Mouse (Mus musculus) midbrain, embryonic 12.5 days (tissue): ENCODE results near the gene Map2k2. TPM values are rescaled to one million over a fixed set of nuclear protein-coding genes. Genes with fewer than 3 reads are reported as not detected.
A peak's percentile ranks its signal among the peaks of the same experiment; 100 is the strongest.
"Not testable (repeated sequence)": the region's sequence is repeated elsewhere in the genome, so short reads cannot be mapped to it uniquely, and the experiment has no call there.

Experiments
- ATAC-seq: fragments of 200-750 bp; cut with Nextera tagmentation; 2 replicates; pipeline ENCODE4 v1.8.0; 2017; ENCODE audit warnings: low read depth, moderate TSS enrichment, moderate library complexity; ENCODE audit not compliant: low FRiP score
- H3K27ac ChIP-seq: fragments of 300-500 bp; sonication (generic); replicated peaks from 2 replicates; pipeline ENCODE4 v1.5.1; 2016; ENCODE audit warnings: mild to moderate bottlenecking
- H3K27me3 ChIP-seq: fragments of 300-500 bp; sonication (generic); 2 replicates; pipeline ENCODE4 v1.6.1; 2016; ENCODE audit warnings: mild to moderate bottlenecking
- H3K36me3 ChIP-seq: fragments of 300-500 bp; sonication (generic); 2 replicates; pipeline ENCODE4 v1.6.1; 2016
- H3K4me1 ChIP-seq: fragments of 300-500 bp; sonication (generic); 2 replicates; pipeline ENCODE4 v1.6.1; 2016
- H3K4me2 ChIP-seq: fragments of 300-500 bp; sonication (generic); replicated peaks from 2 replicates; pipeline ENCODE4 v1.6.1; 2016; ENCODE audit warnings: mild to moderate bottlenecking, moderate library complexity
- H3K4me3 ChIP-seq: fragments of 300-500 bp; sonication (generic); 2 replicates; pipeline ENCODE4 v1.5.1; 2016; ENCODE audit warnings: mild to moderate bottlenecking
- H3K9ac ChIP-seq: fragments of 300-500 bp; sonication (generic); replicated peaks from 2 replicates; pipeline ENCODE4 v1.6.1; 2016; ENCODE audit warnings: mild to moderate bottlenecking, moderate library complexity
- H3K9me3 ChIP-seq: fragments of 300-500 bp; sonication (generic); 2 replicates; pipeline ENCODE4 v1.6.1; 2016; ENCODE audit warnings: mild to moderate bottlenecking
- WGBS: fragments of 180-500 bp; shearing (Covaris S2); methylation state at CpG from one replicate; pipeline ENCODE4 v1.1.7; 2016; 5-methylcytosine and 5-hydroxymethylcytosine counted together
- polyA plus RNA-seq: library from polyadenylated mRNA; unstranded; fragments of >200 nt; fragmentation: Nextera tagmentation; extraction: Ambion mirVana; gene quantifications from 2 replicates; pipeline ENCODE4 v1.2.1, GENCODE M21; 2016

Gene Map2k2
- 245 and 248 TPM in 2 replicates for polyA plus RNA-seq

DNA sequence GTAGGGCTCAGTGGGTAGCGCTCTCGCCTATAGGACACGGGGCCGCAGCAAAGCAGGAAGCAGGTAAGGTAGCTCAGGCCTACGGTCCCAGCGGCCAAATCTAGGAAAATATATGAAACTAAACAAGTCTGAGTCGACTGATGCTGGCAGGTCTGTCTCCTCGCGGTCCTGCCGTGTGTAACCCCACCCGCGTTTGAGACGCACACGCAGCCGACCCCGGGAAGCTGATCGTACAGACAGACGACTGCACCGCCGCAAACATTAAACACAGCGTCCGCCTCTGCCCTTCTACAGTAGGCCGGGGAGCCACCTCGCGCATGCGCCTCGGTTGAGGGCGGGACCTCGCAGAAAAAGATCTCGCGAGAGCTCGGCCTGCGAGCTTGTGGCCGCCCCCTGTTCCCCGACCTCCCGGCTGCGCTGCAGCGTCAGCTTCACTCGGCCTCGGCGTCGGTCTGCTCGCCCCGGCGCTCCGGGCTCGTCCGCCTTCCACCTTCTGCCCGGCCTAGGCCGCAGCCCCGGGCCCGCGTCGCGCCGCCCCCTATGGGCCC is at the start of gene Map2k2:
Gene Map2k2, plus strand, starts transcription at position 351 of the 548 bp plus-strand sequence.
- peak within 1 kb of the TSS; percentile 91 for H3K9ac ChIP-seq

GRCm38 (mm10) chr10:81057406-81058130 is 48.1 kb upstream of the Map2k2 start:
- Histone ChIP-seq H3K9ac (peak overlapping the region; percentile 28; the same call in 1 of the 2 replicates), H3K4me1 (peaks cover 26% of the 10 kb centered on the region), H3K27me3 (no peaks in the 10 kb centered on the region), H3K9me3 (no peaks in the 10 kb centered on the region), H3K4me2 (no peak overlapping the region), H3K4me3 (0 out of 2 replicates have a peak overlapping the region, but pooled peaks have one; percentile 3), H3K27ac (no peak overlapping the region), H3K36me3 (peaks cover 11% of the 10 kb centered on the region; the same call in 1 of the 2 replicates)
- no peak for ATAC-seq
- WGBS, result 93% methylated on average over 23 of the region's 23 CpGs

More for the DNA sequence above, at the start of gene Map2k2:
- Histone ChIP-seq H3K4me1 (peaks cover 23% of the 10 kb centered on the region), H3K27me3 (no peaks in the 10 kb centered on the region), H3K9me3 (no peaks in the 10 kb centered on the region), H3K27ac (peak within 1 kb of the TSS; percentile 98), H3K4me3 (peak within 1 kb of the TSS; percentile 71), H3K4me2 (peak within 1 kb of the TSS; percentile 64), H3K36me3 (peaks cover 28% of the 10 kb centered on the region)
- ATAC-seq, result peak; percentile 93
- under 1% methylated on average over 56 of the region's 56 CpGs for WGBS

- peak overlapping the region; percentile 89 for H3K4me3 ChIP-seq
- H3K9ac ChIP-seq, result peak overlapping the region; percentile 76
- H3K36me3 ChIP-seq, result 0 out of 2 replicates have a peak, but pooled peaks cover 3% of the 10 kb centered on the region
- H3K27me3 ChIP-seq, result no peaks in the 10 kb centered on the region
- H3K9me3 ChIP-seq, result no peaks in the 10 kb centered on the region
- no peak for ATAC-seq
- no peak overlapping the region for H3K27ac ChIP-seq
- WGBS, result 93% methylated on average over 6 of the region's 6 CpGs
- H3K4me1 ChIP-seq, result peaks cover 26% of the 10 kb centered on the region
- H3K4me2 ChIP-seq, result peak overlapping the region; percentile 90
Observed at GRCm38 (mm10) chr10:81058896-81059295, 46.8 kb upstream of the Map2k2 start.

DNA sequence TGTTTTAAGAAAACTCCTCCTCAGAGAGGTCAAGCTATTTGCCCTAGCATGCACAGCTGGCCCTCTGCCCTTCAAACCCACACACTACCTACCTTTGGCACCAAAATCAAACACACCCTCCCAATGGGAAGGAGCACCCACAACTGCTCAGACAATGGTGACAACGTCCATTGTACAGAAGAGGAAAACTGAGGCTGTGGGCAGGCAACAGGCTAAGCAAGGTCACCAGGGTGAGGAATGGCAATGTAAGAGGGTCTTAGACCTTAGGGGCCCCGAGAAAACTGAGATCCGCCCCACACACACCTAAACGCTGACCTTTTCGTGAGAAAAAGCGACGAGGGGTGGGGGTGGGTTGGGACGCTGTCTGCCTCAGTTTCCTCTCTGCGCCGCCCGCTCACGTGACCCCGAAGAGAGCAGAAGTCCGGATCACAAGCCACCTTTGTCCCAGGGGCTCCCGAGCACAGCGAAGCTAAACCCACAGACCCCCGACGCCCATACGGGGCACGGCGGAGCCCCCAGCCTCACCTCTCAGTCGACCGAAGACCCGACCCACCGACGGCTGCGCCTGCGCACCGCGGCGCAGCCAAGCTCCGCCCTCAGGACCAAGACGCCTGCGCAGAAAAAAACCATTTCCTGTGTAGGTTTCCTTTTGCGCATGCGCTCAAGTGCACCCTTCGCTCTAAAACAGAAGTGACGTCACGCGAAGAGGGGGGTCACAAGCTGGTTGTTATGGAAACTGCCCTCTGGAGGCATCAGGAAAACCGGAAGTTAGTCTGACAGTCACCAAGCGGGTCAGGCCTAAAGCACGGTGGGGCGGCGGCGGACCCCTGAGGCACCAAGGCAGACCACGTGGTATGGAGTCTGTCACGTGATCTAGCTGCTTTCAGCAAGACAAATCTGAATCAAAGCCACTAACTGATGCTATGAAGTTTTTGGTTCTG is 45.8 kb upstream of the Map2k2 start, which contains the start of gene Sgta:
Gene Sgta, minus strand, starts transcription at position 579 of the 941 bp plus-strand sequence.
- peak; percentile 96 for ATAC-seq
- Histone ChIP-seq H3K9me3 (no peaks in the 10 kb centered on the region), H3K9ac (peak within 1 kb of the TSS; percentile 76), H3K27ac (0 out of 2 replicates have a peak within 1 kb of the TSS, but pooled peaks have one; percentile 46), H3K4me2 (peak within 1 kb of the TSS; percentile 90), H3K4me1 (peaks cover 26% of the 10 kb centered on the region), H3K4me3 (peak within 1 kb of the TSS; percentile 89), H3K27me3 (no peaks in the 10 kb centered on the region), H3K36me3 (0 out of 2 replicates have a peak, but pooled peaks cover 3% of the 10 kb centered on the region)
- WGBS, result under 1% methylated on average over 48 of the region's 48 CpGs

GRCm38 (mm10) chr10:81062710-81063109 is 43.0 kb upstream of the Map2k2 start:
- H3K4me2 ChIP-seq, result no peak overlapping the region
- peaks cover 24% of the 10 kb centered on the region for H3K4me1 ChIP-seq
- WGBS, result 66% methylated on average over 4 of the region's 4 CpGs
- H3K4me3 ChIP-seq, result no peak overlapping the region
- H3K9me3 ChIP-seq, result no peaks in the 10 kb centered on the region
- no peaks in the 10 kb centered on the region for H3K27me3 ChIP-seq
- H3K9ac ChIP-seq, result no peak overlapping the region
- no peak overlapping the region for H3K27ac ChIP-seq
- H3K36me3 ChIP-seq, result 0 out of 2 replicates have a peak, but pooled peaks cover 3% of the 10 kb centered on the region
- no peak for ATAC-seq

GRCm38 (mm10) chr10:81064519-81064918 is 41.2 kb upstream of the Map2k2 start:
- H3K36me3 ChIP-seq, H3K4me2 ChIP-seq, H3K27me3 ChIP-seq, H3K9me3 ChIP-seq, H3K9ac ChIP-seq, H3K4me3 ChIP-seq, H3K27ac ChIP-seq, ATAC-seq: not testable (repeated sequence)
- 87% methylated on average over 8 of the region's 8 CpGs for WGBS
- H3K4me1 ChIP-seq, result peaks cover 13% of the 10 kb centered on the region

DNA sequence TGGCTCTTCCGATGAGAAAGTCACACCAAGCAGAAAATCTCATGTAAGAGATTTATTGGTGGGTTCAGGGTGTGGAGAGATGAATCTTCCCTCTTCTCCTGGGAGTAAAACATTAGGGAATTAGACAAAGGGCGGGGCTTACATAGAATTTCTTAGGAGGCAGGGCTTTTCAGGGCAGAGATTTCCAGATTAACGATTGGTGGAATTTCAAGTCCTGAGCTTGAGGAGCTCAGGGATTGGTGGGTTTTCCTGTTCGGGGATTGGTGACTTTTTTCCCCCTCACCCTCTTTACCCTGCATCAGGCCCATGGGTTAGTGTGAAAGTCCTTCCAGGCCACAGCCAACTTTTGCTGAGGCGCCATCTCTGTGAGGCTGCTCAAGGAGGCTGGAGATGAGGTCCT is 37.0 kb upstream of the Map2k2 start:
- H3K9ac ChIP-seq, result 0 out of 2 replicates have a peak overlapping the region, but pooled peaks have one; percentile 32
- no peak overlapping the region for H3K27ac ChIP-seq
- H3K4me3 ChIP-seq, result no peak overlapping the region

GRCm38 (mm10) chr10:81069836-81070235 is 35.9 kb upstream of the Map2k2 start, which contains the start of gene Thop1:
Gene Thop1, plus strand, starts transcription at chr10:81070035.
- ATAC-seq, result peak; percentile 97
- peaks cover 24% of the 10 kb centered on the region for H3K36me3 ChIP-seq
- H3K27me3 ChIP-seq, result no peaks in the 10 kb centered on the region
- no peaks in the 10 kb centered on the region for H3K9me3 ChIP-seq
- H3K4me2 ChIP-seq, result peak within 1 kb of the TSS; percentile 83
- peaks cover 26% of the 10 kb centered on the region for H3K4me1 ChIP-seq
- H3K9ac ChIP-seq, result peak within 1 kb of the TSS; percentile 79
- peak within 1 kb of the TSS; percentile 79 for H3K4me3 ChIP-seq
- peak within 1 kb of the TSS; percentile 71 for H3K27ac ChIP-seq
- under 1% methylated on average over 35 of the region's 35 CpGs for WGBS

More for the DNA sequence above, 37.0 kb upstream of the Map2k2 start:
- WGBS, result 75% methylated on average over 5 of the region's 5 CpGs
- no peaks in the 10 kb centered on the region for H3K27me3 ChIP-seq
- no peaks in the 10 kb centered on the region for H3K9me3 ChIP-seq
- H3K4me2 ChIP-seq, result no peak overlapping the region
- no peak for ATAC-seq
- peaks cover 26% of the 10 kb centered on the region for H3K4me1 ChIP-seq
- H3K36me3 ChIP-seq, result peaks cover 12% of the 10 kb centered on the region

GRCm38 (mm10) chr10:81072290-81072689 is 33.4 kb upstream of the Map2k2 start:
- peaks cover 47% of the 10 kb centered on the region for H3K36me3 ChIP-seq
- no peak overlapping the region for H3K4me3 ChIP-seq
- ATAC-seq, result no peak
- H3K9ac ChIP-seq, result no peak overlapping the region
- H3K27me3 ChIP-seq, result no peaks in the 10 kb centered on the region
- H3K4me2 ChIP-seq, result no peak overlapping the region
- no peak overlapping the region for H3K27ac ChIP-seq
- peaks cover 22% of the 10 kb centered on the region for H3K4me1 ChIP-seq
- WGBS, result 96% methylated on average over 8 of the region's 8 CpGs
- no peaks in the 10 kb centered on the region for H3K9me3 ChIP-seq

- Histone ChIP-seq H3K27ac (no peak overlapping the region), H3K27me3 (no peaks in the 10 kb centered on the region), H3K36me3 (peaks cover 59% of the 10 kb centered on the region), H3K4me1 (peaks cover 22% of the 10 kb centered on the region), H3K9ac (no peak overlapping the region), H3K4me2 (no peak overlapping the region), H3K4me3 (no peak overlapping the region), H3K9me3 (no peaks in the 10 kb centered on the region)
- 69% methylated on average over 7 of the region's 7 CpGs for WGBS
- ATAC-seq, result no peak
Observed at GRCm38 (mm10) chr10:81073464-81073863, 32.3 kb upstream of the Map2k2 start.

DNA sequence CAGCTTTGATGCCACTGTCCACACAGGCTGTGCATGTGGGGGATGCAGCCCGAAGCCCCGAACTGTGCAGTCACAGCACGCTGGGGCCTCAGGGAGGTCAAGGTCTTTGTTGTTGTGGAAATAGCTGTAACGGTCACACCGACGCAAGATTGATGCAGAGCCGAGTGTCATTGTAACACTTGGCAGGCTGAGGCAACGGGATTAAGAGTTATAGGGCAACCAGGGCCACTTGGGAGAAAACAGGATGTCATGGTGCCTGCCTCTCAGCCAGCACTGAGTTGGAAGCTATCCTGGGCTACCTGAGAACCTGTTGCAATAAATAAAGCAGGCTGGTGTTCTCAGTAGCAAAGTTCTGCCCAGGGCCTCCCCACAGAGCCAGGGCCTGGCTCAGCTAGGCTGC is 30.0 kb upstream of the Map2k2 start:
- peaks cover 82% of the 10 kb centered on the region for H3K36me3 ChIP-seq
- 64% methylated on average over 8 of the region's 8 CpGs for WGBS

More for the DNA sequence above, 30.0 kb upstream of the Map2k2 start:
- Histone ChIP-seq H3K4me1 (peaks cover 10% of the 10 kb centered on the region), H3K9me3 (no peaks in the 10 kb centered on the region), H3K9ac (no peak overlapping the region), H3K4me2 (no peak overlapping the region), H3K4me3 (no peak overlapping the region), H3K27ac (no peak overlapping the region), H3K27me3 (no peaks in the 10 kb centered on the region)
- no peak for ATAC-seq
